Mouse (Mus musculus): ENCODE measurements around the gene Fabp3.

Gene Fabp3

GRCm38 (mm10) chr4:130295047-130295745, 13.2 kb upstream of the Fabp3 start:
- no peak for DNase-seq (ENCODE audit: low spot score)

- DNase-seq (ENCODE audit: low spot score), result no peak
Observed at GRCm38 (mm10) chr4:130296243-130296965, 12.0 kb upstream of the Fabp3 start.

- DNase-seq (ENCODE audit: low spot score), result no peak
Observed at GRCm38 (mm10) chr4:130297123-130297529, 11.3 kb upstream of the Fabp3 start.

- DNase-seq (ENCODE audit: low spot score), result no peak
Observed at GRCm38 (mm10) chr4:130298877-130299628, 9.3 kb upstream of the Fabp3 start.

GRCm38 (mm10) chr4:130299629-130300018, 8.8 kb upstream of the Fabp3 start:
- no peak for DNase-seq (ENCODE audit: low spot score)

- no peak for DNase-seq (ENCODE audit: low spot score)
Observed at GRCm38 (mm10) chr4:130302285-130302870, 6.0 kb upstream of the Fabp3 start.

GRCm38 (mm10) chr4:130304746-130305145, 3.6 kb upstream of the Fabp3 start:
- no peak for DNase-seq (ENCODE audit: low spot score)

- no peak for DNase-seq (ENCODE audit: low spot score)
Observed at GRCm38 (mm10) chr4:130306796-130307630, 1.4 kb upstream of the Fabp3 start.

- DNase-seq (ENCODE audit: low spot score), result peak; percentile 69
Observed at GRCm38 (mm10) chr4:130307851-130308230, 554 bp upstream of the Fabp3 start.

- no peak for DNase-seq (ENCODE audit: low spot score)
Observed at GRCm38 (mm10) chr4:130309254-130309653, 859 bp downstream of the Fabp3 start.

GRCm38 (mm10) chr4:130312526-130312925, 4.1 kb downstream of the Fabp3 start:
- DNase-seq (ENCODE audit: low spot score), result no peak

GRCm38 (mm10) chr4:130313552-130313951, 5.2 kb downstream of the Fabp3 start:
- no peak for DNase-seq (ENCODE audit: low spot score)

- DNase-seq (ENCODE audit: low spot score), result no peak
Observed at GRCm38 (mm10) chr4:130315771-130316527, 7.6 kb downstream of the Fabp3 start.

- no peak for DNase-seq (ENCODE audit: low spot score)
Observed at GRCm38 (mm10) chr4:130316691-130317090, 8.3 kb downstream of the Fabp3 start.

- no peak for DNase-seq (ENCODE audit: low spot score)
Observed at GRCm38 (mm10) chr4:130318122-130318521, 9.7 kb downstream of the Fabp3 start.

- no peak for DNase-seq (ENCODE audit: low spot score)
Observed at GRCm38 (mm10) chr4:130319564-130319963, 11.2 kb downstream of the Fabp3 start.

- DNase-seq (ENCODE audit: low spot score), result no peak
Observed at GRCm38 (mm10) chr4:130321640-130322039, 13.2 kb downstream of the Fabp3 start.

GRCm38 (mm10) chr4:130322567-130322966, 14.2 kb downstream of the Fabp3 start:
- no peak for DNase-seq (ENCODE audit: low spot score)

- no peak for DNase-seq (ENCODE audit: low spot score)
Observed at GRCm38 (mm10) chr4:130323165-130323564, 14.8 kb downstream of the Fabp3 start.

GRCm38 (mm10) chr4:130323607-130324006, 15.2 kb downstream of the Fabp3 start:
- DNase-seq (ENCODE audit: low spot score), result no peak

- DNase-seq (ENCODE audit: low spot score), result no peak
Observed at GRCm38 (mm10) chr4:130325446-130325845, 17.1 kb downstream of the Fabp3 start.
